Mouse (Mus musculus): ENCODE data around the gene Taar7e. TPM values are rescaled to one million over a fixed set of nuclear protein-coding genes. Genes with fewer than 3 reads are reported as not detected.

The Taar7e gene
- total RNA-seq, 2 experiments from 2014 or later, result not detected

Other genes starting within 250 kb of the Taar7e start
- 10 to 100 TPM; 12.2 to 13.0 TPM for gene Slc18b1, start 240.6 kb upstream of the Taar7e start, total RNA-seq (2021)
- gene Vnn3, start 186.2 kb upstream of the Taar7e start, total RNA-seq (2021), result not detected
- under 1 TPM; 0.10 to 0.40 TPM for gene Vnn1, start 142.9 kb upstream of the Taar7e start, total RNA-seq (2021)
- not detected for gene Taar1, start 117.3 kb upstream of the Taar7e start, total RNA-seq (2021)
- not detected for gene Taar2, start 99.0 kb upstream of the Taar7e start, total RNA-seq (2021)
- not detected for gene Taar3, start 88.1 kb upstream of the Taar7e start, total RNA-seq (2021)
- not detected for gene Taar4, start 77.1 kb upstream of the Taar7e start, total RNA-seq (2021)
- not detected for gene Taar5, start 66.9 kb upstream of the Taar7e start, total RNA-seq (2021)
- not detected for gene Taar6, start 52.0 kb upstream of the Taar7e start, total RNA-seq (2021)
- gene Taar7a, start 44.1 kb upstream of the Taar7e start, total RNA-seq (2021), result not detected
- not detected for gene Taar7b, start 37.7 kb upstream of the Taar7e start, total RNA-seq (2021)
- gene Taar7d, start 10.4 kb upstream of the Taar7e start, total RNA-seq (2021), result not detected
- not detected for gene Taar7f, start 11.9 kb downstream of the Taar7e start, total RNA-seq (2021)
- not detected for gene Taar8a, start 38.9 kb downstream of the Taar7e start, total RNA-seq (2021)
- not detected for gene Taar8b, start 54.7 kb downstream of the Taar7e start, total RNA-seq (2021)
- not detected for gene Taar8c, start 64.3 kb downstream of the Taar7e start, total RNA-seq (2021)
- not detected for gene Taar9, start 71.9 kb downstream of the Taar7e start, total RNA-seq (2021)
- gene Stx7, start 111.7 kb downstream of the Taar7e start, total RNA-seq (2021), result 10 to 100 TPM; 23.6 to 35.9 TPM
- under 1 TPM; 0.64 to 0.92 TPM for gene Moxd1, start 185.9 kb downstream of the Taar7e start, total RNA-seq (2021)

All from gastrocnemius, postnatal 14 days (tissue).